Mouse (Mus musculus): ENCODE results near the gene AK157302. TPM values are rescaled to one million over a fixed set of nuclear protein-coding genes. Genes with fewer than 3 reads are reported as not detected.
"Not testable (repeated sequence)": the region's sequence is repeated elsewhere in the genome, so short reads cannot be mapped to it uniquely, and the experiment has no call there.

The AK157302 gene
- polyA plus RNA-seq, 1 experiment: 0.07 TPM

DNA sequence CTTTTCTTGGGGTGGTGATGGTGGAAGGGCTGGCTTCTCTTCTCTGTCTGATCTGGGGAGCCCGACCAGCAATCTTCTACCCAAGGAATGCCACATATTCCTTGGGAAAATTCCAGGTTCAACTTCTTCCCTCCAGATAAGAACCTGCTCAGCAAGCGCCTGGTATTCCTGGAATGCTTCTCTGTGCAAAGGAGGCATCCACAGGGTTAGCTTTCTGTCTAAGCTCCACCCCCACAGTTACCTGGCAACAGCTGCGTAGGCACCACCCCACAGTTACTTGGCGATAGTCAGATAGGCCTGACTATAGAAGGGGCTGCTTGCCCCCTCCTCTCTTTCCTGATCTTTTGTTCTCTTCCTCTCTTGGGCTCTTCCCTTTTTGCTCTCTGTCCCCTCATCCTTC, 38.7 kb upstream of the AK157302 start:
- H3K27me3 ChIP-seq (ENCODE audit: control insufficient read depth, insufficient read depth, low read length): no peaks in the 10 kb centered on the region
- no peak for TF ChIP-seq CTCF (IDR thresholded peaks at IDR 0.05; ENCODE audit: borderline replicate concordance, control insufficient read depth, extremely low read depth, insufficient read depth, low read length, poor library complexity)
- TF ChIP-seq POLR2A (IDR thresholded peaks at IDR 0.05; ENCODE audit: control insufficient read depth, extremely low read depth, insufficient read depth, low read length, poor library complexity): no peak
- DNase-seq: no peak
- 68% methylated on average over 4 of the region's 4 CpGs for WGBS
- no peak overlapping the region for H3K27ac ChIP-seq (ENCODE audit: control insufficient read depth, insufficient read depth, low read length)
- no peak overlapping the region for H3K4me3 ChIP-seq (ENCODE audit: control insufficient read depth, insufficient read depth, low read length)
- H3K36me3 ChIP-seq (ENCODE audit: control insufficient read depth, insufficient read depth, low read length): no peaks in the 10 kb centered on the region
- no peaks in the 10 kb centered on the region for H3K4me1 ChIP-seq (replicated peaks; ENCODE audit: control insufficient read depth, insufficient read depth, low read length)

DNA sequence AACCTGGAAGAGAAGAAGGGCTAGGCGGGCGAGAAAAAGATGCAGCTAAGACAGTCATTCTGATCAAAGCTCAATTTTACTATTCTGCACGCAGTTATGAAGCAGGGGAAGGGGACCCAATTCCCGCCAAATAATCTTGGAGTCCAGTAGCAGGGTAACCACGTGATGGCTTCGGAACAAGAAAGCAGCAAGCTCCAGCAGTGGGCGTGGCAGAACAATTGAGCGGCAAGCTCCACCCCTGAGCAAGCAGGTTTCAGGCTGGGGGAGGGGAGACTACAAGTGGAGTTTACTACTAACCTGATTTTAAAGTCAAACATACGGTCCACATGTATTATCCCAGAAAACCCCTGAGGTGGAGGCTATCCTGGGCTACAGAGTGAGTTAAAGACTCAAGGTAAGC, 32.5 kb upstream of the AK157302 start:
- not testable (repeated sequence) for H3K27ac ChIP-seq (ENCODE audit: control insufficient read depth, insufficient read depth, low read length); H3K4me1 ChIP-seq (replicated peaks; ENCODE audit: control insufficient read depth, insufficient read depth, low read length); H3K4me3 ChIP-seq (ENCODE audit: control insufficient read depth, insufficient read depth, low read length); DNase-seq; H3K36me3 ChIP-seq (ENCODE audit: control insufficient read depth, insufficient read depth, low read length); H3K27me3 ChIP-seq (ENCODE audit: control insufficient read depth, insufficient read depth, low read length)
- 76% methylated on average over 9 of the region's 9 CpGs for WGBS

DNA sequence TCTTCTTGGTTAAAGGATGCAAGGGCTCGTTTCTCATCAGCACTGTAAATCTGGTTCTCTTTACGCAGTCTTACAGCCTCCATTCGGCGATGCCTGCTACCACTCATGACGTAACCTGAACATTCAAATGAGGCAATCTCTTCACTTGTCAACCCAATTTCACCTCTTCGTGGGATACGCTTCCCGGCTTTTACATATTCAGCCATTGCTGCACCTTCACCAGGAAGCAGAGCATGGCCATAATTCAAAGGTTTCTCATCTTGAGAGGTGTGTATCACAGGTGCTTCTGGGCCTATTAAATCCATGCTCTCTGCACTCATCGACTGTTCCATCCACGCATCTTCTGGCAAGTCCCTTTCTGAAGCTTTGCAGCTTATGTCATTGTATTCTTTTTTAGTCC, 27.7 kb upstream of the AK157302 start:
- DNase-seq: no peak
- Histone ChIP-seq H3K4me3 (ENCODE audit: control insufficient read depth, insufficient read depth, low read length) (no peak overlapping the region), H3K27ac (ENCODE audit: control insufficient read depth, insufficient read depth, low read length) (no peak overlapping the region), H3K36me3 (ENCODE audit: control insufficient read depth, insufficient read depth, low read length) (no peaks in the 10 kb centered on the region), H3K27me3 (ENCODE audit: control insufficient read depth, insufficient read depth, low read length) (peaks cover 5% of the 10 kb centered on the region; the same call in 1 of the 2 replicates), H3K4me1 (replicated peaks; ENCODE audit: control insufficient read depth, insufficient read depth, low read length) (peaks cover 3% of the 10 kb centered on the region; the same call in 1 of the 2 replicates)
- WGBS: 90% methylated on average over 10 of the region's 10 CpGs
- no peak for TF ChIP-seq POLR2A (IDR thresholded peaks at IDR 0.05; ENCODE audit: control insufficient read depth, extremely low read depth, insufficient read depth, low read length, poor library complexity)
- TF ChIP-seq CTCF (IDR thresholded peaks at IDR 0.05; ENCODE audit: borderline replicate concordance, control insufficient read depth, extremely low read depth, insufficient read depth, low read length, poor library complexity): no peak

DNA sequence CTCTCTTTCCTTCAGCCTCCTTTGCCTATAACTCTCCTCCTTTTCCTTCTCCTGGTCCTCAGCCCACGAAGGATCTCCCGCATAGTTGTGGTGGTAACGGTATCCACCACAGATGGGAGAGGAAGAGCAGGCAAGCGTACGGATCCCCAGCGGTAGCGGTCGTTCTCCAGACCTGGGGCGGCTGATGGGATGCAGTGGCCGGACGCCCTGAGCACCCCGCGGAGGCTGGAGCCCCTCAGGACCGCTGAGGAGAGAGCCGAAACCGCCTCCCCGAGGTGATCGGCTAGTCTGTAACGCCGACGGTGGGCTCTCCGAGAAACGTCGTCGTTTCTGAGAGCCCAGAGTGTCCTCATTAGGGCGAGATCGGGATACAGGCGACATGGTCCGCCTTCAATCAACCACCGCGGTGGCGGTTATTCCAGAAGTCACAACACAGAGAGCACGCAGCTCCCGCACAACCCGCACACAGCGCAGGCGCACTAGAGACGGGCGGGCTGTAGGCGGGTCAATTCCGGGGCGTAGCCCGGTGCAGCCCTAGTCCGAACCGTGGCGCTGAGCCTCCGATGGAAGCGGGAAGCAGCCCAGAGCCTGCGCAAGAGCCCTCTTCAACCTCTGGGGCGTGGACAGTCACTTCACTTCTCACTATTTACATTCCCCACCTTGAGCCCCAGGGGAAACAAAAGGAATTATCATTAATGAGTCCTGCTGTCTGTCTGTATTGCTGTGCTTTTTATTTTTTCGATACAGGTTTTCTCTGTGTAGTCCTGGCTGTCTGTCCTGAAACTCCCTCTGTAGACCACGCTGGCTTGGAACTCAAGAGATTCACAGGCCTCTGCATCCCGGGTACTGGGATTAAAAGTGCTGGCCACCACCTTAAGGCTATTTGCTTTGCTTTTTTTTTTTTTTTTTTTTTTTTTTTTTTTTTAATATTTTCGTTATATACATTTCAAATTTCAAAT, 26.7 kb upstream of the AK157302 start, which contains the start of gene Nkapl:
Gene Nkapl, minus strand, starts transcription at position 449 of the 959 bp plus-strand sequence.
- 1% methylated on average over 54 of the region's 54 CpGs for WGBS
- H3K4me3 ChIP-seq (ENCODE audit: control insufficient read depth, insufficient read depth, low read length): peak within 1 kb of the TSS; percentile 49
- H3K27ac ChIP-seq (ENCODE audit: control insufficient read depth, insufficient read depth, low read length): no peak within 1 kb of the TSS
- DNase-seq: peak; percentile 31
- peaks cover 3% of the 10 kb centered on the region; the same call in 1 of the 2 replicates for H3K4me1 ChIP-seq (replicated peaks; ENCODE audit: control insufficient read depth, insufficient read depth, low read length)
- peaks cover 5% of the 10 kb centered on the region; the same call in 1 of the 2 replicates for H3K27me3 ChIP-seq (ENCODE audit: control insufficient read depth, insufficient read depth, low read length)
- TF ChIP-seq CTCF (IDR thresholded peaks at IDR 0.05; ENCODE audit: borderline replicate concordance, control insufficient read depth, extremely low read depth, insufficient read depth, low read length, poor library complexity): no peak
- TF ChIP-seq POLR2A (IDR thresholded peaks at IDR 0.05; ENCODE audit: control insufficient read depth, extremely low read depth, insufficient read depth, low read length, poor library complexity): no peak
- H3K36me3 ChIP-seq (ENCODE audit: control insufficient read depth, insufficient read depth, low read length): no peaks in the 10 kb centered on the region

DNA sequence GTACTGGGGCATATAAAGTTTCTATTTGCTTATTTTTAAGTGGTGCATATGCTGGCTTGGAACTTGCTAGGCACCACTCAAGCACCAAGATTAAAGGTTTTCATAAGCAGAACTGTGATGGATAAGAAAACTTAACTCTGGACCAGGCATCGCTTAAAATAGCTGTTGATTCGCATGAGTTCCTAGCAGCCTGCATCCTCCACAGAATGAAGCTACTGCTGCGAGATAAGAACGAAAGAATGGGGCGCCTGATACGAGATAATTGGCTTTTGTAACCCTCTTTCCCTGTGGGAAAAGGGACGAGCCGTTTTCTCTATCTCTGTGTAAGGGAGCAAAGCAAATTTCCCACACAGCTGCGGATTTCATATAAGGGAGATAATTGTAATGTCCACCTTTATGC, 25.9 kb upstream of the AK157302 start:
- H3K36me3 ChIP-seq (ENCODE audit: control insufficient read depth, insufficient read depth, low read length): no peaks in the 10 kb centered on the region
- WGBS: 51% methylated on average over 9 of the region's 9 CpGs
- H3K27ac ChIP-seq (ENCODE audit: control insufficient read depth, insufficient read depth, low read length): no peak overlapping the region
- H3K4me3 ChIP-seq (ENCODE audit: control insufficient read depth, insufficient read depth, low read length): no peak overlapping the region
- peaks cover 3% of the 10 kb centered on the region; the same call in 1 of the 2 replicates for H3K4me1 ChIP-seq (replicated peaks; ENCODE audit: control insufficient read depth, insufficient read depth, low read length)
- no peak for DNase-seq
- TF ChIP-seq CTCF (IDR thresholded peaks at IDR 0.05; ENCODE audit: borderline replicate concordance, control insufficient read depth, extremely low read depth, insufficient read depth, low read length, poor library complexity) (no peak), POLR2A (IDR thresholded peaks at IDR 0.05; ENCODE audit: control insufficient read depth, extremely low read depth, insufficient read depth, low read length, poor library complexity) (no peak)
- H3K27me3 ChIP-seq (ENCODE audit: control insufficient read depth, insufficient read depth, low read length): peaks cover 5% of the 10 kb centered on the region; the same call in 1 of the 2 replicates

DNA sequence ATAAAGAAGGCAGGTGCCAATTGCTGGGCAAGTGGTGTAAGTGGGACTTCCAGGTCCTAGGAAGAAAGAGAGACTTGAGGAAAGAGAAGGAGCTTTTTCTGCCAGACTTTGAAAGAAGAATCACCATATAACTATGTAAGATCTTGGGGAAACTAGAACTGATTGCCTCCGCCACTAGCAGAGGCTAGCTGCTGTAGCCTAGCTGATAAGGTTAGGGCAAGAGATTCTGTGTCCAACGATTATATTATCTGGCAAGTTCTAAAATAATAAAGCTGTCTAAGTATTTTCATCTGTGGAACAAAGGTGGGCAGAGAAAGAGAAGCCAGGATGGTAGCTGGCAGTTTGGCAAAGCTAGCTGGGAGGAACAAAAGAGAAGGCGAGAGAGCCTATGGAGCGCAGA, 22.6 kb upstream of the AK157302 start:
- peaks cover 3% of the 10 kb centered on the region; the same call in 1 of the 2 replicates for H3K4me1 ChIP-seq (replicated peaks; ENCODE audit: control insufficient read depth, insufficient read depth, low read length)
- WGBS: 73% methylated on average over 4 of the region's 4 CpGs

DNA sequence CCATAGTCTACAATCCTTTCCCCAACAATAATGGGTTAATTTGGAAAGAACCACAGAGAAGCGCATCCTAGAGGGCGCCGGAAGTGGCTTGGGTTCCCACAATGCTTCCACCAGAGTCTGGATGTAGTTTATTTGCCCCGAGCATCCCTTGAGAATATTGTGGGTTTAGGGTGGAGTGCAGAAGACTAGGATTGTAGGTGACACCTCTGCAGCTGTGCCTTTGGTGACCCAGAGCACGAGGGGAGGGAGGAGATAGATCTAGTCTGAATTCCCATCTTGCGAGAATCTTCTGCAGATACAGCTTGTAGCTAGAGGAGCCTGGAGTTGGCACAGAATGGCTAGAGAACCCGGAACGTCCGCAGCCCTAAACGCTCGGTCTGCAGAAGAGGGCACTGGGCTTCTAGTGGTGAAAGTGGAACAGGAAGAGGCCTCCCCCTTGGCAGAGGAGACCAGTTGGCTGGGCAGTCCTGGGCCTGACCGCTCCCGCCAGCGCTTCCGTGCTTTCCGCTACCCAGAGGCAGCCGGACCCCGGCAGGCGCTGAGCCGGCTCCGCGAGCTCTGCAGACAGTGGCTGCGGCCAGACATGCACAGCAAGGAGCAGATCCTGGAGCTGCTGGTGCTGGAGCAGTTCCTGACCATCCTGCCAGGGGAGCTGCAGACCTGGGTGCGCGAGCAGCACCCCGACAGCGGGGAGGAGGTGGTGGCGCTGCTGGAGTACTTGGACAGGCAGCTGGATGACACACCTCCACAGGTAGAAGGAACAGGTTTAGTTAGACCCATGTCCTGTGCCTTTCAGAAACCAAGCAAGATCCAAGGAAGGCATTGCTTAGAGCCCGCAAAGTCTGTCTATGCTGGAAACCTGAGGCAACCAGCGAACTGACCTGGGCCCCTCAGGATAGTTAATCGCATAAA, 16.0 kb upstream of the AK157302 start, which contains the start of the genes Zkscan4 and Gm10065:
Gene Zkscan4, plus strand, starts transcription at position 149 of the 912 bp plus-strand sequence.
Gene Gm10065, minus strand, starts transcription at position 683 of the 912 bp plus-strand sequence.
- H3K27me3 ChIP-seq (ENCODE audit: control insufficient read depth, insufficient read depth, low read length); H3K36me3 ChIP-seq (ENCODE audit: control insufficient read depth, insufficient read depth, low read length); H3K4me1 ChIP-seq (replicated peaks; ENCODE audit: control insufficient read depth, insufficient read depth, low read length); H3K27ac ChIP-seq (ENCODE audit: control insufficient read depth, insufficient read depth, low read length): not testable (repeated sequence)
- WGBS: 6% methylated on average over 30 of the region's 31 CpGs
- peak within 1 kb of the TSS; percentile 17 for H3K4me3 ChIP-seq (ENCODE audit: control insufficient read depth, insufficient read depth, low read length)
- peak; percentile 3 for DNase-seq

More for the DNA sequence above, 22.6 kb upstream of the AK157302 start:
- Histone ChIP-seq H3K36me3 (ENCODE audit: control insufficient read depth, insufficient read depth, low read length) (no peaks in the 10 kb centered on the region), H3K27me3 (ENCODE audit: control insufficient read depth, insufficient read depth, low read length) (peaks cover 5% of the 10 kb centered on the region; the same call in 1 of the 2 replicates), H3K27ac (ENCODE audit: control insufficient read depth, insufficient read depth, low read length) (no peak overlapping the region), H3K4me3 (ENCODE audit: control insufficient read depth, insufficient read depth, low read length) (no peak overlapping the region)
- no peak for DNase-seq
- TF ChIP-seq CTCF (IDR thresholded peaks at IDR 0.05; ENCODE audit: borderline replicate concordance, control insufficient read depth, extremely low read depth, insufficient read depth, low read length, poor library complexity) (no peak), POLR2A (IDR thresholded peaks at IDR 0.05; ENCODE audit: control insufficient read depth, extremely low read depth, insufficient read depth, low read length, poor library complexity) (no peak)

Measured in thymus, adult 2 months (tissue).